Mouse (Mus musculus) cortical plate, adult 2 months (tissue): ENCODE results near the gene Gsap.

ENCODE experiments used
- CTCF ChIP-seq: fragments of 200-500 bp; IDR thresholded peaks from 2 replicates; pipeline ENCODE4 v1.5.1; 2011; ENCODE audit warnings: mild to moderate bottlenecking, control low read depth, low read length; ENCODE audit not compliant: insufficient read depth; ENCODE audit errors: extremely low read depth
- POLR2A ChIP-seq: fragments of 200-500 bp; IDR thresholded peaks from 2 replicates; pipeline ENCODE4 v1.6.1; 2011; ENCODE audit warnings: mild to moderate bottlenecking, low read length, control low read depth; ENCODE audit not compliant: insufficient read depth; ENCODE audit errors: extremely low read depth

- TF ChIP-seq POLR2A (no peak), CTCF (no peak)
These were observed 43.0 kb upstream of the Gsap start for GRCm38 (mm10) chr5:21143032-21143431.
